Mouse (Mus musculus) limb, embryonic 14.5 days (tissue): ENCODE results near the gene Lrrc51. TPM values are rescaled to one million over a fixed set of nuclear protein-coding genes. Genes with fewer than 3 reads are reported as not detected.
A peak's percentile ranks its signal among the peaks of the same experiment; 100 is the strongest.
"Not testable (repeated sequence)": the region's sequence is repeated elsewhere in the genome, so short reads cannot be mapped to it uniquely, and the experiment has no call there.

ENCODE experiments used
- ATAC-seq: fragments of 200-750 bp; cut with Nextera tagmentation; 2 replicates; pipeline ENCODE4 v1.8.0; 2017; ENCODE audit warnings: low read depth, moderate number of reproducible peaks, moderate TSS enrichment; ENCODE audit not compliant: low FRiP score
- DNase-seq: peaks from one replicate; pipeline ENCODE4 v3.0.0-alpha.2; 2015; ENCODE audit warnings: low spot score
- H3K27ac ChIP-seq: fragments of 300-500 bp; sonication (generic); replicated peaks from 2 replicates; pipeline ENCODE4 v1.5.1; 2014; ENCODE audit warnings: low read depth, mild to moderate bottlenecking, low read length, moderate library complexity, mixed read lengths
- H3K27me3 ChIP-seq: fragments of 300-500 bp; sonication (generic); 2 replicates; pipeline ENCODE4 v1.6.1; 2014; ENCODE audit warnings: low read length, mixed read lengths; ENCODE audit not compliant: control insufficient read depth, insufficient read depth
- H3K36me3 ChIP-seq: fragments of 300-500 bp; sonication (generic); 2 replicates; pipeline ENCODE4 v1.6.1; 2014; ENCODE audit warnings: mild to moderate bottlenecking, low read length, moderate library complexity, mixed read lengths; ENCODE audit not compliant: control insufficient read depth, insufficient read depth
- H3K4me1 ChIP-seq: fragments of 300-500 bp; sonication (generic); 2 replicates; pipeline ENCODE4 v1.6.1; 2014; ENCODE audit warnings: antibody characterized with exemption, low read length, mixed read lengths; ENCODE audit not compliant: control insufficient read depth, insufficient read depth
- H3K4me2 ChIP-seq: fragments of 300-500 bp; sonication (generic); replicated peaks from 2 replicates; pipeline ENCODE4 v1.6.1; 2014; ENCODE audit warnings: low read depth, mild to moderate bottlenecking, low read length, moderate library complexity; ENCODE audit not compliant: severe bottlenecking
- H3K4me3 ChIP-seq: fragments of 300-500 bp; sonication (generic); replicated peaks from 2 replicates; pipeline ENCODE4 v1.5.1; 2014; ENCODE audit warnings: low read length
- H3K9ac ChIP-seq: fragments of 300-500 bp; sonication (generic); 2 replicates; pipeline ENCODE4 v1.6.1; 2014; ENCODE audit warnings: mild to moderate bottlenecking, low read depth, low read length, moderate library complexity; ENCODE audit not compliant: severe bottlenecking
- H3K9me3 ChIP-seq: fragments of 300-500 bp; sonication (generic); 2 replicates; pipeline ENCODE4 v1.6.1; 2016; ENCODE audit warnings: low read length; ENCODE audit not compliant: control insufficient read depth
- POLR2A ChIP-seq: fragments of 200-500 bp; IDR thresholded peaks from 2 replicates; pipeline ENCODE4 v1.8.0; 2012; ENCODE audit warnings: inconsistent platforms, mild to moderate bottlenecking, moderate library complexity, borderline replicate concordance; ENCODE audit not compliant: insufficient read depth, insufficient read length; ENCODE audit errors: extremely low read depth
- WGBS: fragments of 180-500 bp; shearing (Covaris S2); extraction: QIAGEN DNeasy Blood & Tissue Kit; methylation state at CpG from one replicate; pipeline ENCODE4 v1.1.7; 2014; 5-methylcytosine and 5-hydroxymethylcytosine counted together
- polyA plus RNA-seq, 2 experiments: library from polyadenylated mRNA; depleted of rRNA in 1 of 2; stranded (reverse) in 1 of 2; unstranded in 1 of 2; fragments of >200 nt; fragmentation: Nextera tagmentation in 1 of 2; extraction: Ambion mirVana in 1 of 2; gene quantifications; 2 replicates each; pipeline versions ENCODE4 v1.2.1 to v1.2.3; 2012 to 2014

Lrrc51 gene
- polyA plus RNA-seq, 2 experiments: 7.5 to 11.7 TPM

- Histone ChIP-seq H3K27me3 (no peaks in the 10 kb centered on the region), H3K4me1 (peaks cover 6% of the 10 kb centered on the region; the same call in 1 of the 2 replicates), H3K9me3 (no peaks in the 10 kb centered on the region), H3K9ac (no peak overlapping the region), H3K4me2 (peak overlapping the region; percentile 61; the same call in 1 of the 2 replicates), H3K4me3 (no peak overlapping the region), H3K36me3 (no peaks in the 10 kb centered on the region), H3K27ac (no peak overlapping the region)
- ATAC-seq: no peak
- no peak for TF ChIP-seq POLR2A
- WGBS: 83% methylated on average over 1 of the region's 1 CpGs
- DNase-seq: no peak
These were observed 1.1 kb downstream of the Lrrc51 start for GRCm38 (mm10) chr7:101932551-101932950.

DNA sequence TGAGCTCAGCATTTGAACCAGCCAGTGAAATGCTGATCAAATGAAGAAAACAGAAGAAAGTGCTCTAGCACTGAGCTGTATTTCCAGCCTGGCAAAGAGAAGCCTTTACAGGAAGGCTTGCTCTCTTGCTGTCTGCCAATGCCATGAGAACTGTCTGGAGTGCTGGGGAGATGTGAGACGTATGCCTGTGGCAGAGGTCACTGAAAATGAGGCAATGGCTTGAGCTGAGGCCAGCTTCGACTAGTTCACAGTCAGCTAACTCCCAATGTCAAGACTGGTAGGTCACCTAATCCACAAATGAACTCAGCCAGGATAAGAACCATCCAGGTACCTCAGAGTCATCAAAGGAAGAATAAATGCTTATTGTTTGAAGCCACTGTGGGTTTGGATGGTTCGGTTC, 5.6 kb downstream of the Lrrc51 start:
- Histone ChIP-seq H3K9ac (no peak overlapping the region), H3K4me2 (no peak overlapping the region), H3K27ac (no peak overlapping the region), H3K4me3 (no peak overlapping the region), H3K9me3 (no peaks in the 10 kb centered on the region), H3K36me3 (no peaks in the 10 kb centered on the region), H3K27me3 (no peaks in the 10 kb centered on the region), H3K4me1 (peaks cover 3% of the 10 kb centered on the region; the same call in 1 of the 2 replicates)
- DNase-seq (no peak), ATAC-seq (no peak)
- 83% methylated on average over 3 of the region's 3 CpGs for WGBS
- TF ChIP-seq POLR2A: no peak

DNA sequence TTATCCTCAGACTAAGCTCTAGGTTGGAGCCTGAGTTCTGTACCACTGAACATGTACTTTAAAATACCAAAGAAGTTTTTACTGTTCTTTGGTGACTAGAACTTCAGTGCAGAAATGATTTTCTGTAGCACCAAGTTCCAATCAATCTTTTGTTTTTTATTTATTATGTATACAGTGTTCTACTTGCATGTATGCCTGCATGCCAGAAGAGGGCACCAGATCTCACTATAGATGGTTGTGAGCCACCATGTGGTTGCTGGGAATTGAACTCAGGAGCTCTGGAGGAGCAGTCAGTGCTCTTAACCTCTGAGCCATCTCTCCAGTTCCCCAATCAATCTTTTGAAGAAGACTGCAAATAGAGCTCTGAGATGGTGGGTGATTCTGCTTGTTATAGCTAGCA, 7.8 kb downstream of the Lrrc51 start:
- H3K27me3 ChIP-seq, H3K4me3 ChIP-seq, H3K4me2 ChIP-seq, H3K4me1 ChIP-seq, H3K9ac ChIP-seq, H3K27ac ChIP-seq, H3K9me3 ChIP-seq, H3K36me3 ChIP-seq, DNase-seq, ATAC-seq: not testable (repeated sequence)

- peak; percentile 70 for ATAC-seq
- TF ChIP-seq POLR2A: no peak
- Histone ChIP-seq H3K4me3 (no peak overlapping the region), H3K9ac (no peak overlapping the region), H3K4me2 (no peak overlapping the region), H3K27me3 (no peaks in the 10 kb centered on the region), H3K36me3 (peaks cover 13% of the 10 kb centered on the region), H3K9me3 (no peaks in the 10 kb centered on the region), H3K27ac (no peak overlapping the region), H3K4me1 (no peaks in the 10 kb centered on the region)
- DNase-seq: peak; percentile 57
- WGBS: 26% methylated on average over 1 of the region's 1 CpGs
These were observed 15.6 kb downstream of the Lrrc51 start for GRCm38 (mm10) chr7:101918071-101918470.

DNA sequence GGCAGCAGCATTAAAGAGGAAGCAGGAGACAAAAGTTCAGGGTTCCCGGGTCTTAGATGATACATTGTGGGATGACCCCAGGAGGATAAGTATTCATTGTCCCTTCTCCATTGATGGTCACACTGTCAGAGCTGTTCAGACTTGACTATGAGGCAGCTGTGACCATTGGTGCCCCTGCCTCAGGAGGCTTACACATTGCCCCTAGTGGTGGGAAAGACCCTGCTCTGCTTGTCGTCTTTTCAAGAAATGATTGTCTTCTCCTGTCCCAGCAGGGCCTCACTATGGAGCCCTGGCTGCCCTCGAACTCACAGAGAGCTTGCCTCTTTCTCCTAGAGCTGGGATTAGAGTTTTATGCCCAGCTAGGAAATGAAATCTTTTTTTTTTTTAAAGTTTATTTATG, 21.7 kb downstream of the Lrrc51 start:
- Histone ChIP-seq H3K4me1 (0 out of 2 replicates have a peak, but pooled peaks cover 2% of the 10 kb centered on the region), H3K9me3 (no peaks in the 10 kb centered on the region), H3K9ac (no peak overlapping the region), H3K4me3 (no peak overlapping the region), H3K27me3 (no peaks in the 10 kb centered on the region), H3K27ac (no peak overlapping the region), H3K4me2 (no peak overlapping the region), H3K36me3 (peaks cover 49% of the 10 kb centered on the region)
- no peak for TF ChIP-seq POLR2A
- ATAC-seq (no peak), DNase-seq (no peak)
- 67% methylated on average over 3 of the region's 3 CpGs for WGBS

DNA sequence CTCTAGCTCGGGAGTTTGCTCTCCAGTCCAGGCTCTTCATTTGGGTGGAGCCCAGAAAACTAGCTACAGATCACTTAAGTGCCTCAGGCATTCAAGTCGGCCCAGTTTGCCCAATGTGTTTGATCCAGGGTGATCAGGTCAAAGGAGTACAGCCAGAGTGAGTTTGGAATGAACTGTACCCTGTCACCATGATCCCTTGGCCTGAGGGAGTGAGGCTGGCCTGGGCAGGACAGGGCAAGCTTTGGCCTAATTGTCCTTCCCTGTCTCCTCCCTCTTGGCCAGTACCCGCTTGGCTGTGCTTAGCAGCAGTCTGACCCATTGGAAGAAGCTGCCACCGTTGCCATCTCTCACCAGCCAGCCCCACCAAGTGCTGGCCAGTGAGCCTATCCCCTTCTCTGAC, 23.6 kb downstream of the Lrrc51 start:
- no peak for DNase-seq
- Histone ChIP-seq H3K27ac (no peak overlapping the region), H3K9ac (no peak overlapping the region), H3K36me3 (peaks cover 49% of the 10 kb centered on the region), H3K27me3 (no peaks in the 10 kb centered on the region), H3K9me3 (no peaks in the 10 kb centered on the region), H3K4me1 (peaks cover 7% of the 10 kb centered on the region), H3K4me3 (no peak overlapping the region), H3K4me2 (no peak overlapping the region)
- 80% methylated on average over 4 of the region's 4 CpGs for WGBS
- no peak for TF ChIP-seq POLR2A
- no peak for ATAC-seq
